Mouse (Mus musculus): ENCODE data around the gene Adamts20.

Gene Adamts20

GRCm38 (mm10) chr15:94344317-94344716, 120.9 kb downstream of the Adamts20 start:
- DNase-seq (ENCODE audit: low read depth, low spot score), result peak; percentile 58

- peak; percentile 55 for DNase-seq (ENCODE audit: low read depth, low spot score)
These were observed 122.9 kb downstream of the Adamts20 start for GRCm38 (mm10) chr15:94342365-94342764.

- DNase-seq (ENCODE audit: low read depth, low spot score), result no peak
These were observed 126.2 kb downstream of the Adamts20 start for GRCm38 (mm10) chr15:94339011-94339410.

- DNase-seq (ENCODE audit: low read depth, low spot score), result no peak
These were observed 130.6 kb downstream of the Adamts20 start for GRCm38 (mm10) chr15:94334586-94334985.

GRCm38 (mm10) chr15:94326626-94327025, 138.6 kb downstream of the Adamts20 start:
- no peak for DNase-seq (ENCODE audit: low read depth, low spot score)

GRCm38 (mm10) chr15:94325509-94326181, 139.6 kb downstream of the Adamts20 start:
- no peak for DNase-seq (ENCODE audit: low read depth, low spot score)

GRCm38 (mm10) chr15:94316171-94316570, 149.0 kb downstream of the Adamts20 start:
- no peak for DNase-seq (ENCODE audit: low read depth, low spot score)

- no peak for DNase-seq (ENCODE audit: low read depth, low spot score)
These were observed 155.5 kb downstream of the Adamts20 start for GRCm38 (mm10) chr15:94309689-94310088.

- no peak for DNase-seq (ENCODE audit: low read depth, low spot score)
These were observed 157.3 kb downstream of the Adamts20 start for GRCm38 (mm10) chr15:94307888-94308287.

- no peak for DNase-seq (ENCODE audit: low read depth, low spot score)
These were observed 162.1 kb downstream of the Adamts20 start for GRCm38 (mm10) chr15:94303151-94303550.

- DNase-seq (ENCODE audit: low read depth, low spot score), result no peak
These were observed 171.1 kb downstream of the Adamts20 start for GRCm38 (mm10) chr15:94294084-94294483.

- no peak for DNase-seq (ENCODE audit: low read depth, low spot score)
These were observed 177.2 kb downstream of the Adamts20 start for GRCm38 (mm10) chr15:94288015-94288414.

- no peak for DNase-seq (ENCODE audit: low read depth, low spot score)
These were observed 177.7 kb downstream of the Adamts20 start for GRCm38 (mm10) chr15:94287495-94287894.

- no peak for DNase-seq (ENCODE audit: low read depth, low spot score)
These were observed 188.8 kb downstream of the Adamts20 start for GRCm38 (mm10) chr15:94276418-94276817.

- DNase-seq (ENCODE audit: low read depth, low spot score), result peak; percentile 62
These were observed 199.6 kb downstream of the Adamts20 start for GRCm38 (mm10) chr15:94265630-94266029.

- no peak for DNase-seq (ENCODE audit: low read depth, low spot score)
These were observed 200.7 kb downstream of the Adamts20 start for GRCm38 (mm10) chr15:94264497-94264879.

GRCm38 (mm10) chr15:94263866-94264496, 201.2 kb downstream of the Adamts20 start:
- no peak for DNase-seq (ENCODE audit: low read depth, low spot score)

GRCm38 (mm10) chr15:94263241-94263640, 202.0 kb downstream of the Adamts20 start:
- no peak for DNase-seq (ENCODE audit: low read depth, low spot score)

GRCm38 (mm10) chr15:94259497-94259896, 205.7 kb downstream of the Adamts20 start:
- no peak for DNase-seq (ENCODE audit: low read depth, low spot score)

GRCm38 (mm10) chr15:94255538-94255937, 209.7 kb downstream of the Adamts20 start:
- DNase-seq (ENCODE audit: low read depth, low spot score), result no peak

- no peak for DNase-seq (ENCODE audit: low read depth, low spot score)
These were observed 210.2 kb downstream of the Adamts20 start for GRCm38 (mm10) chr15:94254861-94255516.

- no peak for DNase-seq (ENCODE audit: low read depth, low spot score)
These were observed 210.9 kb downstream of the Adamts20 start for GRCm38 (mm10) chr15:94254091-94254860.
